Mouse (Mus musculus) liver, embryonic 14.5 days (tissue): ENCODE data around the gene Gm19668.

Experiments
- CTCF ChIP-seq: IDR thresholded peaks from 2 replicates; pipeline ENCODE4 v1.5.1; 2016; ENCODE audit warnings: antibody characterized with exemption, low read depth, control low read depth
- EP300 ChIP-seq: IDR thresholded peaks from 2 replicates; pipeline ENCODE4 v1.6.1; 2016; ENCODE audit warnings: antibody characterized with exemption, low read depth

DNA sequence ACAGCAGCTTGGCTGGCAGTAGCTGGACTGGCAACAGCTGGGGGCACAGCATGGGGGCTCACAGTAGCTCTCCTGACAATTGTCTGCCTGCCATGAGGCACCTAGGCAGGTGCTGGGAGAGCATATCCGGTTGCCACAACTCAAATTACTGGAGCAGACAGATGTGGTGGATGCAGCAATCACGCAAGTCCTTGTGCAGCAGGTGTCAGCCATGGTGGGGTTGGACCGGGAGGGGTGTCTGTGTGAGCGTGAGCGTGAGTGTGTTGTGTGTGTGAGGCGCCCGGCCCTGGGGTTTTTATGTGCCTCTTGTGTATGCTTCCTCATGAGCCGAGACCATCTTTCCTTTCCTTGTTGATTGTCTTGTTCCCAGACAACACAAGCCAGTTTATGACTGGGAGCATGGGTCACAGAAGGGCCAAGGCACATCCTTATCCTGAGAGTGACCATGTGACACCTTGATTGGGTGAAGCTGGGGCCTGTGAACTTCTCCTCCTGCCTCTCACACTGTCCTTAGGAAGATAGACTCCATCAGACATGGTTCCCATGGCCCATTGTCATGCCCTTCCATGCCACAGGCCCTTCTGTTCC lies at the start of gene Gm19668:
- TF ChIP-seq CTCF: no peak
- no peak for TF ChIP-seq EP300
